Mouse (Mus musculus) embryonic facial prominence, embryonic 12.5 days (tissue): ENCODE data around the gene Tmem220. TPM values are rescaled to one million over a fixed set of nuclear protein-coding genes. Genes with fewer than 3 reads are reported as not detected.

Source experiments
- ATAC-seq: fragments of 200-750 bp; cut with Nextera tagmentation; 2 replicates; pipeline ENCODE4 v1.8.0; 2017; ENCODE audit not compliant: insufficient number of reproducible peaks, insufficient read depth, low FRiP score, low TSS enrichment
- H3K27ac ChIP-seq: fragments of 300-500 bp; sonication (generic); 2 replicates; pipeline ENCODE4 v1.5.1; 2016; ENCODE audit warnings: mild to moderate bottlenecking
- H3K27me3 ChIP-seq: fragments of 300-500 bp; sonication (generic); 2 replicates; pipeline ENCODE4 v1.6.1; 2016; ENCODE audit warnings: mild to moderate bottlenecking, moderate library complexity
- H3K36me3 ChIP-seq: fragments of 300-500 bp; sonication (generic); 2 replicates; pipeline ENCODE4 v1.6.1; 2016; ENCODE audit warnings: mild to moderate bottlenecking
- H3K4me1 ChIP-seq: fragments of 300-500 bp; sonication (generic); 2 replicates; pipeline ENCODE4 v1.6.1; 2016
- H3K4me2 ChIP-seq: fragments of 300-500 bp; sonication (generic); replicated peaks from 2 replicates; pipeline ENCODE4 v1.6.1; 2016; ENCODE audit warnings: mild to moderate bottlenecking, moderate library complexity
- H3K4me3 ChIP-seq: fragments of 300-500 bp; sonication (generic); 2 replicates; pipeline ENCODE4 v1.5.1; 2016; ENCODE audit warnings: mild to moderate bottlenecking
- H3K9ac ChIP-seq: fragments of 300-500 bp; sonication (generic); 2 replicates; pipeline ENCODE4 v1.6.1; 2016; ENCODE audit warnings: mild to moderate bottlenecking, moderate library complexity
- H3K9me3 ChIP-seq: fragments of 300-500 bp; sonication (generic); 2 replicates; pipeline ENCODE4 v1.6.1; 2016; ENCODE audit warnings: mild to moderate bottlenecking, moderate library complexity
- WGBS: fragments of 180-500 bp; shearing (Covaris S2); methylation state at CpG from one replicate; pipeline ENCODE4 v1.1.7; 2016; 5-methylcytosine and 5-hydroxymethylcytosine counted together
- polyA plus RNA-seq: library from polyadenylated mRNA; unstranded; fragments of >200 nt; fragmentation: Nextera tagmentation; extraction: Ambion mirVana; gene quantifications from 2 replicates; pipeline ENCODE4 v1.2.1, GENCODE M21; 2016

Gene Tmem220
- 1.0 and 1.8 TPM in 2 replicates for polyA plus RNA-seq

- Histone ChIP-seq H3K9me3 (no peaks in the 10 kb centered on the region), H3K27me3 (no peaks in the 10 kb centered on the region), H3K4me1 (peaks cover 3% of the 10 kb centered on the region; the same call in 1 of the 2 replicates), H3K36me3 (no peaks in the 10 kb centered on the region), H3K4me3 (peak within 1 kb of the TSS; percentile 42), H3K4me2 (peak within 1 kb of the TSS; percentile 58), H3K9ac (peak within 1 kb of the TSS; percentile 46), H3K27ac (no peak within 1 kb of the TSS)
- WGBS: 3% methylated on average over 35 of the region's 35 CpGs
- ATAC-seq: peak; percentile 98
These were observed at the start of gene Tmem220 for GRCm38 (mm10) chr11:67024867-67025477. TSS of gene Tmem220 (plus strand) at chr11:67025154.

GRCm38 (mm10) chr11:66975606-66976330 lies 49.2 kb upstream of the Tmem220 start:
- no peak overlapping the region for H3K9ac ChIP-seq
- H3K9me3 ChIP-seq: peaks cover 13% of the 10 kb centered on the region; the same call in 1 of the 2 replicates
- no peak overlapping the region for H3K4me3 ChIP-seq
- no peaks in the 10 kb centered on the region for H3K4me1 ChIP-seq
- 87% methylated on average over 7 of the region's 7 CpGs for WGBS
- no peak overlapping the region for H3K4me2 ChIP-seq
- H3K36me3 ChIP-seq: no peaks in the 10 kb centered on the region
- H3K27me3 ChIP-seq: no peaks in the 10 kb centered on the region
- no peak for ATAC-seq
- no peak overlapping the region for H3K27ac ChIP-seq

- Histone ChIP-seq H3K4me2 (no peak overlapping the region), H3K4me1 (peaks cover 19% of the 10 kb centered on the region), H3K9me3 (no peaks in the 10 kb centered on the region), H3K4me3 (no peak overlapping the region), H3K27ac (no peak overlapping the region), H3K36me3 (no peaks in the 10 kb centered on the region), H3K27me3 (no peaks in the 10 kb centered on the region), H3K9ac (no peak overlapping the region)
- 75% methylated on average over 15 of the region's 15 CpGs for WGBS
- ATAC-seq: no peak
These were observed 43.4 kb upstream of the Tmem220 start for GRCm38 (mm10) chr11:66981336-66982115.

GRCm38 (mm10) chr11:66982794-66983193 lies 42.2 kb upstream of the Tmem220 start:
- WGBS: 36% methylated on average over 6 of the region's 6 CpGs
- Histone ChIP-seq H3K4me3 (no peak overlapping the region), H3K36me3 (no peaks in the 10 kb centered on the region), H3K9ac (no peak overlapping the region), H3K4me1 (peaks cover 19% of the 10 kb centered on the region), H3K27me3 (no peaks in the 10 kb centered on the region), H3K9me3 (no peaks in the 10 kb centered on the region), H3K27ac (no peak overlapping the region), H3K4me2 (no peak overlapping the region)
- no peak for ATAC-seq

- WGBS: 36% methylated on average over 11 of the region's 11 CpGs
- ATAC-seq: no peak
- H3K4me3 ChIP-seq: no peak overlapping the region
- no peaks in the 10 kb centered on the region for H3K9me3 ChIP-seq
- H3K9ac ChIP-seq: no peak overlapping the region
- H3K36me3 ChIP-seq: no peaks in the 10 kb centered on the region
- peak overlapping the region; percentile 78 for H3K27ac ChIP-seq
- no peaks in the 10 kb centered on the region for H3K27me3 ChIP-seq
- H3K4me2 ChIP-seq: peak overlapping the region; percentile 53; the same call in 1 of the 2 replicates
- peaks cover 19% of the 10 kb centered on the region for H3K4me1 ChIP-seq
These were observed 41.4 kb upstream of the Tmem220 start for GRCm38 (mm10) chr11:66983422-66984164.

GRCm38 (mm10) chr11:66984165-66985135 lies 40.5 kb upstream of the Tmem220 start:
- Histone ChIP-seq H3K4me2 (peak overlapping the region; percentile 53), H3K4me1 (peaks cover 19% of the 10 kb centered on the region), H3K4me3 (peak overlapping the region; percentile 37), H3K9me3 (no peaks in the 10 kb centered on the region), H3K27me3 (no peaks in the 10 kb centered on the region), H3K9ac (peak overlapping the region; percentile 49), H3K27ac (peak overlapping the region; percentile 78), H3K36me3 (no peaks in the 10 kb centered on the region)
- ATAC-seq: peak; percentile 69
- WGBS: 4% methylated on average over 28 of the region's 28 CpGs

GRCm38 (mm10) chr11:66985136-66985702 lies 39.7 kb upstream of the Tmem220 start:
- Histone ChIP-seq H3K36me3 (no peaks in the 10 kb centered on the region), H3K4me1 (peaks cover 19% of the 10 kb centered on the region), H3K9me3 (no peaks in the 10 kb centered on the region), H3K4me3 (peak overlapping the region; percentile 37), H3K9ac (peak overlapping the region; percentile 49), H3K4me2 (peak overlapping the region; percentile 53), H3K27ac (peak overlapping the region; percentile 78), H3K27me3 (no peaks in the 10 kb centered on the region)
- 36% methylated on average over 11 of the region's 11 CpGs for WGBS
- ATAC-seq: no peak

GRCm38 (mm10) chr11:66992150-66992549 lies 32.8 kb upstream of the Tmem220 start:
- no peak overlapping the region for H3K4me3 ChIP-seq
- no peak overlapping the region for H3K27ac ChIP-seq
- ATAC-seq: no peak
- H3K36me3 ChIP-seq: no peaks in the 10 kb centered on the region
- no peak overlapping the region for H3K9ac ChIP-seq
- H3K4me1 ChIP-seq: no peaks in the 10 kb centered on the region
- WGBS: 61% methylated on average over 2 of the region's 2 CpGs
- no peaks in the 10 kb centered on the region for H3K9me3 ChIP-seq
- H3K27me3 ChIP-seq: no peaks in the 10 kb centered on the region
- no peak overlapping the region for H3K4me2 ChIP-seq

GRCm38 (mm10) chr11:66993674-66994073 lies 31.3 kb upstream of the Tmem220 start:
- no peaks in the 10 kb centered on the region for H3K4me1 ChIP-seq
- H3K9me3 ChIP-seq: no peaks in the 10 kb centered on the region
- no peaks in the 10 kb centered on the region for H3K27me3 ChIP-seq
- H3K4me3 ChIP-seq: no peak overlapping the region
- ATAC-seq: no peak
- WGBS: 32% methylated on average over 1 of the region's 1 CpGs
- no peak overlapping the region for H3K9ac ChIP-seq
- no peaks in the 10 kb centered on the region for H3K36me3 ChIP-seq
- H3K4me2 ChIP-seq: no peak overlapping the region
- no peak overlapping the region for H3K27ac ChIP-seq

- Histone ChIP-seq H3K27ac (no peak overlapping the region), H3K9me3 (no peaks in the 10 kb centered on the region), H3K27me3 (no peaks in the 10 kb centered on the region), H3K9ac (no peak overlapping the region), H3K4me2 (no peak overlapping the region), H3K36me3 (no peaks in the 10 kb centered on the region), H3K4me1 (0 out of 2 replicates have a peak, but pooled peaks cover 5% of the 10 kb centered on the region), H3K4me3 (no peak overlapping the region)
- ATAC-seq: no peak
- WGBS: 74% methylated on average over 4 of the region's 4 CpGs
These were observed 28.5 kb upstream of the Tmem220 start for GRCm38 (mm10) chr11:66996446-66996845.
